Mouse (Mus musculus): ENCODE data around the gene Btnl10.
A peak's percentile ranks its signal among the peaks of the same experiment; 100 is the strongest.

The Btnl10 gene

GRCm38 (mm10) chr11:58917745-58918366, at the start of gene Btnl10:
TSS of gene Btnl10 (plus strand) at chr11:58917908.
- DNase-seq (ENCODE audit: low read depth): no peak

GRCm38 (mm10) chr11:58867954-58868330, 49.8 kb upstream of the Btnl10 start:
- no peak for DNase-seq (ENCODE audit: low read depth)

GRCm38 (mm10) chr11:58870961-58871360, 46.7 kb upstream of the Btnl10 start:
- DNase-seq (ENCODE audit: low read depth): no peak

- DNase-seq (ENCODE audit: low read depth): no peak
These were observed 34.0 kb upstream of the Btnl10 start for GRCm38 (mm10) chr11:58883756-58884155.

GRCm38 (mm10) chr11:58890511-58890910, 27.2 kb upstream of the Btnl10 start:
- no peak for DNase-seq (ENCODE audit: low read depth)

- DNase-seq (ENCODE audit: low read depth): no peak
These were observed 23.3 kb upstream of the Btnl10 start for GRCm38 (mm10) chr11:58894456-58894855.

GRCm38 (mm10) chr11:58897485-58897884, 20.2 kb upstream of the Btnl10 start:
- no peak for DNase-seq (ENCODE audit: low read depth)

- no peak for DNase-seq (ENCODE audit: low read depth)
These were observed 16.6 kb upstream of the Btnl10 start for GRCm38 (mm10) chr11:58901080-58901479.

- DNase-seq (ENCODE audit: low read depth): peak; percentile 95
These were observed 13.9 kb upstream of the Btnl10 start, which contains the start of gene Zfp39 for GRCm38 (mm10) chr11:58903511-58904409. TSS of gene Zfp39 (minus strand) at chr11:58904225.

- DNase-seq (ENCODE audit: low read depth): no peak
These were observed 13.3 kb upstream of the Btnl10 start for GRCm38 (mm10) chr11:58904410-58904718.

GRCm38 (mm10) chr11:58904838-58905237, 12.9 kb upstream of the Btnl10 start:
- no peak for DNase-seq (ENCODE audit: low read depth)

GRCm38 (mm10) chr11:58913776-58914175, 3.9 kb upstream of the Btnl10 start:
- no peak for DNase-seq (ENCODE audit: low read depth)

GRCm38 (mm10) chr11:58914461-58915028, 3.2 kb upstream of the Btnl10 start:
- DNase-seq (ENCODE audit: low read depth): peak; percentile 75

- peak; percentile 86 for DNase-seq (ENCODE audit: low read depth)
These were observed 596 bp upstream of the Btnl10 start for GRCm38 (mm10) chr11:58916879-58917744.

GRCm38 (mm10) chr11:58918759-58919158, 1.1 kb downstream of the Btnl10 start:
- no peak for DNase-seq (ENCODE audit: low read depth)

GRCm38 (mm10) chr11:58922420-58922819, 4.7 kb downstream of the Btnl10 start:
- no peak for DNase-seq (ENCODE audit: low read depth)

- DNase-seq (ENCODE audit: low read depth): no peak
These were observed 8.9 kb downstream of the Btnl10 start for GRCm38 (mm10) chr11:58926651-58927050.

- no peak for DNase-seq (ENCODE audit: low read depth)
These were observed 9.3 kb downstream of the Btnl10 start for GRCm38 (mm10) chr11:58927053-58927452.

GRCm38 (mm10) chr11:58927790-58928651, 10.3 kb downstream of the Btnl10 start:
- DNase-seq (ENCODE audit: low read depth): peak; percentile 91

GRCm38 (mm10) chr11:58929055-58929454, 11.3 kb downstream of the Btnl10 start:
- DNase-seq (ENCODE audit: low read depth): no peak

GRCm38 (mm10) chr11:58929641-58930040, 11.9 kb downstream of the Btnl10 start:
- DNase-seq (ENCODE audit: low read depth): no peak
